Mouse (Mus musculus): ENCODE data around the gene Fxn.

DNA sequence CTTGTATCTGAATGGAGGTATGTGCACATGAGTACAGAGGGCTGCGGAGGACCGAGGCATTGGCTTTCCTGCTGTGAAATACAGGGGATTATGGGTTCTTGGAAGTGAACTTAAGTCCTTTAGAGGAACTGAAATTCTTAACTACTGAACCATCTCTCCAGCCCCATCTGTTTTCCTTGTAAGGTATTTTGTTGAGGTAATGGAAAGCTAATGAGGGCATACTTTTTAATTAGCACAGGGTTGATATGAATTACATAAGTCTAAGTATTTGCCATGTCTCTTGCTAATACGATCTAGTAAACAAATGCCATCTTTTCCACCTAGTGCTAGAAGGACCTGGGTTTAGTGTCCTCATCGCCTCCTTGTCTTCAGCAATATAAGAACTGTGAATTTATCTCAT, 34.8 kb upstream of the Fxn start:
- TF ChIP-seq POLR2A (IDR thresholded peaks at IDR 0.05; ENCODE audit: low read depth, low read length) (no peak), CTCF (conservative IDR thresholded peaks at IDR 0.05 in 1 of 2, IDR thresholded peaks at IDR 0.05 in 1 of 2; ENCODE audit: low read depth in 2 of 2, low read length in 2 of 2) (no peak), MXI1 (IDR thresholded peaks at IDR 0.05; ENCODE audit: low read depth, low read length) (no peak), BHLHE40 (IDR thresholded peaks at IDR 0.05; ENCODE audit: low read depth, low read length) (no peak), CHD2 (IDR thresholded peaks at IDR 0.05; ENCODE audit: low read length) (no peak), EP300 (IDR thresholded peaks at IDR 0.05; ENCODE audit: low read length) (peak; percentile 73), ZNF384 (IDR thresholded peaks at IDR 0.05; ENCODE audit: low read depth, low read length) (no peak), MAZ (IDR thresholded peaks at IDR 0.05; ENCODE audit: low read depth, low read length) (no peak)
